Mouse (Mus musculus): Measurements from ENCODE around the gene Hoxd11.
A peak's percentile ranks its signal among the peaks of the same experiment; 100 is the strongest.

Gene Hoxd11

DNA sequence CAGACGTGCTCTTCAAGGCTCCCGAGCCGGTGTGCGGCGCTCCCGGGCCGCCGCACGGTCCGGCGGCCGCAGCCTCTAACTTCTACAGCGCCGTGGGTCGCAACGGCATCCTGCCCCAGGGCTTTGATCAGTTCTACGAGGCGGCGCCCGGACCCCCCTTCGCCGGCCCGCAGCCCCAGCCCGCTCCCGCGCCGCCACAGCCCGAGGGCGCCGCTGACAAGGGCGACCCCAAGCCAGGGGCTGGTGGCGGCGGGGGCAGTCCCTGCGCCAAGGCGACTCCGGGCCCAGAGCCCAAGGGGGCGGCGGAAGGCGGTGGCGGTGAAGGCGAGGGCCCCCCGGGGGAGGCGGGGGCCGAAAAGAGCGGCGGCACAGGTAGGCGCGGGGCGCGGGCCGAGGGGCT lies 3.4 kb downstream of the Hoxd11 start:
- H3K36me3 ChIP-seq (ENCODE audit: insufficient read depth, low read length) = no peaks in the 10 kb centered on the region
- no peaks in the 10 kb centered on the region for H3K9me3 ChIP-seq (ENCODE audit: low read length)
- peaks cover 57% of the 10 kb centered on the region for H3K4me1 ChIP-seq (replicated peaks; ENCODE audit: low read depth, low read length)
- H3K4me3 ChIP-seq (replicated peaks; ENCODE audit: low read length) = peak overlapping the region; percentile 69
- H3K27me3 ChIP-seq (ENCODE audit: insufficient read depth, low read length) = peaks cover 92% of the 10 kb centered on the region
- no peak for TF ChIP-seq CTCF (conservative IDR thresholded peaks at IDR 0.05; ENCODE audit: low read length)

DNA sequence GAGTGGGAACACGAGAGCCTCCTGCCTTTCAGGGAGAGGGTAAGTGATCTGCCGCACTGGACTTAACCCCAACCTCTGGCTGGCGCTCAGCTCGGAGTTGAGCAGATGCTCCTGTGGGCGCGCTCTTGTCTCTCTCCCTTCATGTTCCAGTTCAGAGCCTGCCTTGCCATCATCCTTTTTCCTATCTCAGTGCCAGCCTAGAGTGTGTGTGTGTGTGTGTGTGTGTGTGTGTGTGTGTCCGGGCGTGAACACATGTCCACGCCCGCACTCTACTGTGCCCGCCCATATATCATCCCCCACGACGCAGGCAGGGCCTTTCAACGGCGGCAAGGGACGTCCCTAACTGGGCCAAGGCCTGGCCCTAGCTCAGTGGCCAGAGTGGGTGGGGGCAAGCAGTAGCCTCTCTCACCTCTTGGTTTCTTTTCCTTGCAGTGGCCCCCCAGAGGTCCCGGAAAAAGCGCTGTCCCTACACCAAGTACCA lies 4.2 kb downstream of the Hoxd11 start:
- TF ChIP-seq CTCF (conservative IDR thresholded peaks at IDR 0.05; ENCODE audit: low read length) = no peak
- no peak for TF ChIP-seq NANOG (IDR thresholded peaks at IDR 0.05; ENCODE audit: borderline replicate concordance, low read length)
- TF ChIP-seq POU5F1 (IDR thresholded peaks at IDR 0.05; ENCODE audit: borderline replicate concordance, low read length) = no peak
- Histone ChIP-seq H3K9me3 (ENCODE audit: low read length) (no peaks in the 10 kb centered on the region), H3K4me1 (replicated peaks; ENCODE audit: low read depth, low read length) (peaks cover 58% of the 10 kb centered on the region), H3K36me3 (ENCODE audit: insufficient read depth, low read length) (no peaks in the 10 kb centered on the region), H3K27me3 (ENCODE audit: insufficient read depth, low read length) (peaks cover 92% of the 10 kb centered on the region), H3K4me3 (replicated peaks; ENCODE audit: low read length) (no peak overlapping the region)

DNA sequence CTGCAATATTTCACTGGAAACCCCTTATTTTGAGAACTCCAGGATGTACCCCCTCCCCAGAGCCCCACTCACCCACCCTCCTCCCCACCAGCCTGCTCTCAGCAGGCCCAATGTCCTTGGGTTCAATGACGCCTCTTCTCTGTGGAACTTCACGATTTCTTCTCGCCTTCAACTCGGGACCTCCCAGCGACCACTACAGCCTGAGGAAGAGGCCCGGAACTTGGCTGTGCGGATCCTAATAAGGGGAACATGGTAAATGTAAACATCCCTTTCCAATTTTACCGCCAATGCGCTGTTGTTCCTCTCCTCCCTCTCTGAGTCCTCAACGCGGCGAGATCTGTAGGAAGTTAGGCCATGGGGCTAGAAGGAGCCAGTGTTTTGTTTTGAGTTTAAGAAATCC lies 4.7 kb downstream of the Hoxd11 start:
- H3K9me3 ChIP-seq (ENCODE audit: low read length) = no peaks in the 10 kb centered on the region
- peaks cover 54% of the 10 kb centered on the region for H3K4me1 ChIP-seq (replicated peaks; ENCODE audit: low read depth, low read length)
- TF ChIP-seq POU5F1 (IDR thresholded peaks at IDR 0.05; ENCODE audit: borderline replicate concordance, low read length) = no peak
- TF ChIP-seq CTCF (conservative IDR thresholded peaks at IDR 0.05; ENCODE audit: low read length) = no peak
- TF ChIP-seq NANOG (IDR thresholded peaks at IDR 0.05; ENCODE audit: borderline replicate concordance, low read length) = no peak
- H3K4me3 ChIP-seq (replicated peaks; ENCODE audit: low read length) = no peak overlapping the region
- no peaks in the 10 kb centered on the region for H3K36me3 ChIP-seq (ENCODE audit: insufficient read depth, low read length)
- H3K27me3 ChIP-seq (ENCODE audit: insufficient read depth, low read length) = peaks cover 92% of the 10 kb centered on the region

DNA sequence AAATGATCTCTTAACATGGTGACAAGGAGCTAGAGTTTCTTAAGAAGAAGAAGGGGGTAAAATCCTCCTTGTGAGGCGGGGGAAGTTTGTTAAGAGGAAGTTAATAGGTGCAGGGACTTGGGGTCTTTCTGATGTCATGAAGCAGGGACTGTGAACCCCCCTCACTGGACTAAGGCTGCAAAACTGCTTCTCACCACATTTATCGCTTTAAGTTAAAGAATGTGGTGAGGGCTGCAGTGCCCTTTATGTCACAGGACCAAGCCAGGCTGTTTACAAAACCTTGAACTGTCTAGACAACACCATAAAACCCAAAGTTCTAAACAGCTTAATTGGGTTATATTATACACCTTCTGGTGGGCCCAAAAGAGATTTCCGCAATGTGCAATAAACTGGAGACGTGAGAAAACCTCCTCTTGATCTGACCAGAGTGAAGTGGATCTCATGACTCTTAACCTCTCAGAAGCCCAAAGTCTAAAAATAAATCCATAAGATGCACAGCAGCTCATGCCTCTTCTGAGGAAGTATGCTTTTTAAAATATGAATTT lies 5.8 kb downstream of the Hoxd11 start:
- Histone ChIP-seq H3K4me1 (replicated peaks; ENCODE audit: low read depth, low read length) (peaks cover 54% of the 10 kb centered on the region), H3K36me3 (ENCODE audit: insufficient read depth, low read length) (no peaks in the 10 kb centered on the region), H3K27me3 (ENCODE audit: insufficient read depth, low read length) (peaks cover 92% of the 10 kb centered on the region), H3K4me3 (replicated peaks; ENCODE audit: low read length) (no peak overlapping the region), H3K9me3 (ENCODE audit: low read length) (no peaks in the 10 kb centered on the region)
- no peak for TF ChIP-seq NANOG (IDR thresholded peaks at IDR 0.05; ENCODE audit: borderline replicate concordance, low read length)
- no peak for TF ChIP-seq POU5F1 (IDR thresholded peaks at IDR 0.05; ENCODE audit: borderline replicate concordance, low read length)
- no peak for TF ChIP-seq CTCF (conservative IDR thresholded peaks at IDR 0.05; ENCODE audit: low read length)

DNA sequence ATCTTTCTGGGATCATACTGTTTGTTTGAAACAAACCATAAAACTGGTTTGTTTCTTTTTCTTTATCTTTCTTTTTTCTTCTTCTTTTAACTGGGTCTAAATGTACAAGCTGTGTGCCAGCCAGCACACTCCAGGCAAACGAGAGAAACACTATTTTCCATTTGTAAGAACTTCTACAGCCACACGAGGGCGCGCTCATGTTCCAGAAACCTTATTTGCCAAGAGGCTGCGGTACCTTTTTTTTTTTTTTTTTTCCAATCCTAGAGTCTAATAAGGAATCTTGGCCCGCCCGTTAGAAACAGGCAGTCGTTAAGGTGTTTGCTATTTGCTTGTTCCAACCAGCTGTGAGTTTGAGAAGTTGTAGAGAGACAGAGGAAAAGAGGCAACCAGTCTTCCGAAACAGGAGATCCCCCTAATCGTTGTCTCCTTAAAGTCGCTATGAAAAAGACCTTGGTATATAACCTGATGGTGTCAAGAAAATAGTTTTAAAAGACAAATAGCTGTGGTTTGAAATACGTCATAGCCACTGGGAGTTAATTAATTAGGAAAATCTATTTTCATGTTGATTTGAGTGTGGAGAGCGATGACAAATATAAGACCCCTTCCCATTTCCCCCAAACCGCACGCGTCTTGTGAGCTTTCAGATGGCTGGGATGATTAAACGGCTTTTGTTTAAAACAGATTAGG lies 7.1 kb downstream of the Hoxd11 start:
- Histone ChIP-seq H3K4me1 (replicated peaks; ENCODE audit: low read depth, low read length) (peaks cover 52% of the 10 kb centered on the region), H3K9me3 (ENCODE audit: low read length) (no peaks in the 10 kb centered on the region), H3K27me3 (ENCODE audit: insufficient read depth, low read length) (peaks cover 88% of the 10 kb centered on the region), H3K36me3 (ENCODE audit: insufficient read depth, low read length) (no peaks in the 10 kb centered on the region), H3K4me3 (replicated peaks; ENCODE audit: low read length) (no peak overlapping the region)
- TF ChIP-seq POU5F1 (IDR thresholded peaks at IDR 0.05; ENCODE audit: borderline replicate concordance, low read length) (no peak), CTCF (conservative IDR thresholded peaks at IDR 0.05; ENCODE audit: low read length) (peak; percentile 50)

DNA sequence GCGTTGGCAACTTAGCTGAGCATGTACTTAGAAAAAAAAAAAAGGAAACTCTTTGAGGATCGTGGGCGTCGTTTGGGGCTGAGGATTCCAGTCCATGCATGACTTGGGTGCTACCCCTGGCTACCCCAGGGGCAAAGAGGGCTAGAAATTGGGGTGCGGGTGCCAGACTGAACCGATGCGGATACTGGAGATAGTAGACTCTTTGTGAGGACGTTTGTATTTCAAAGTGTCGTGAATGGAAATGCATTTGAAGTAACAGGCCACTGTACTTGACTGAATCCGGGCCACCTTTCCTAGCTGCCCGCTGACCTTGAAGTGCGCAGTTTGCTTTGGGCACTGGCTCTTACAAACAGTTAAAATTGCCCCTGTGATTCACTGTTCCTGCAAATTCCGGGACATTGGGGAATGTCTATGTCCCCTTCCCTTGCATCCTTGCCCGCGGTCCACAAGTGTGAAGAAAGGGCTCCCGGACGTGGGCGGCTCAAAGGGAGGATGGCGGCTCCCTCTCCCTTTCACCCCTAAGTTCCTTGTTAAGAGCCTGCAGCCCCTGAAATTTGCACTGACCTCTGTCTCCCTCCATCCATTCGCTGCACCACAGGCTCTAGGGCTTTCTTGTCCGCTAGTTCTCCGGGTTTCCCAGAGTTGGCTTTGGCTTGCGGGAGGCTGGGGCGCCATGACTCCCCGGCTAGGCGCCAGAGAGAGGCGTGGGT lies 7.8 kb downstream of the Hoxd11 start:
- Histone ChIP-seq H3K4me3 (replicated peaks; ENCODE audit: low read length) (peak overlapping the region; percentile 46), H3K4me1 (replicated peaks; ENCODE audit: low read depth, low read length) (peaks cover 56% of the 10 kb centered on the region), H3K36me3 (ENCODE audit: insufficient read depth, low read length) (no peaks in the 10 kb centered on the region), H3K27me3 (ENCODE audit: insufficient read depth, low read length) (peaks cover 89% of the 10 kb centered on the region), H3K9me3 (ENCODE audit: low read length) (no peaks in the 10 kb centered on the region)
- TF ChIP-seq CTCF (conservative IDR thresholded peaks at IDR 0.05; ENCODE audit: low read length) (no peak), POU5F1 (IDR thresholded peaks at IDR 0.05; ENCODE audit: borderline replicate concordance, low read length) (no peak), NANOG (IDR thresholded peaks at IDR 0.05; ENCODE audit: borderline replicate concordance, low read length) (no peak)

DNA sequence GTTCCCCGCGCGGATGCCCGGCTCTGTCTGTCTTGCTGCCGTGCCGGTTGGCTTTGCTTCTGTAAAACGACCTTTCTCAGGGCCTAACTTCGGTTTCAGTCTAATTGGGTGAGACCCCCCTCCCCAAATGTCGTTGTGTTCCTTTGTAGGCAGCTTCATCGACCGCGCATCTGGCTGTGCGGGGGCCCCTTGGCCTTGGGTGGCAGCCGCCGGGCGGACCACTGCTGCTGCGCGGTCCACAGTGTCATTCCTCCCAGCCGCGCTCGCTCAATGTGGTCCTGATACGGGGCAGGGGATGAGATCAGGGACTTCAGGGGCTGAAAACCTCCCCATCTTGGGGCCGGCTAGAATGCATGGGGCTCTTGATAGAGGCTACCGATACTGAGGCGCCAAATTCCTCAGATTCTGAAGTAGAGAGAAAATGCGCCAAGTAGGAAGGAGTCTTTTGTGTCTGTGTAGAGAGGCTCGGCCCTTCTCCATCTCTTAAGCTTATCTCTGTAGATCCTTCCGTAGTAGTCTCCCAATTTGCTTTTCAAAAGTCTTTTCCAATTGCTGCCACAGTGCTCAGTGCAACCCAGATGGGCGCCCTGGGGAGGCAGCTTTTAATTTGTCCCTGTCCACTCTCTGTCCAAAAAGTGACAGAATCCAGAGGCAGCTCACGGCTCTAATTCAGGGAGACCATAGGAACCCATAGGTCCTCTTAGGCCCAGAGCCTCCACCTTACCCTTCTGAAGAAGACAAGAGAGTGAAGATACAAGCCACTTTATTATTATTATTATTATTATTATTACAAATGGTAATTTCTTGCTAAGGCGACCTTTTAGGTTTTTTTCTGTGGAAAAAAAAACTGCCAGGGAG lies 8.6 kb downstream of the Hoxd11 start:
- Histone ChIP-seq H3K27me3 (ENCODE audit: insufficient read depth, low read length) (peaks cover 90% of the 10 kb centered on the region), H3K4me1 (replicated peaks; ENCODE audit: low read depth, low read length) (peaks cover 64% of the 10 kb centered on the region), H3K4me3 (replicated peaks; ENCODE audit: low read length) (peak overlapping the region; percentile 46), H3K9me3 (ENCODE audit: low read length) (no peaks in the 10 kb centered on the region), H3K36me3 (ENCODE audit: insufficient read depth, low read length) (no peaks in the 10 kb centered on the region)
- TF ChIP-seq NANOG (IDR thresholded peaks at IDR 0.05; ENCODE audit: borderline replicate concordance, low read length) (no peak), POU5F1 (IDR thresholded peaks at IDR 0.05; ENCODE audit: borderline replicate concordance, low read length) (no peak), CTCF (conservative IDR thresholded peaks at IDR 0.05; ENCODE audit: low read length) (no peak)

Measured in E14TG2a.4 (cell line).